Mouse (Mus musculus) c-Kit-negative CD71-positive TER-119-positive erythroid progenitor cells, embryonic 14.5 days (primary cell): ENCODE data around the gene Gm49027.
"Not testable (repeated sequence)": the region's sequence is repeated elsewhere in the genome, so short reads cannot be mapped to it uniquely, and the experiment has no call there.

Experiments
- DNase-seq: peaks from one replicate; pipeline ENCODE4 v3.0.0-alpha.2; 2013; ENCODE audit warnings: low read depth, low spot score

Gene Gm49027

GRCm38 (mm10) chr5:123525281-123525680, at the start of gene Gm49027:
Gene Gm49027, minus strand, starts transcription at chr5:123525488.
- DNase-seq = no peak

- no peak for DNase-seq
Observed at GRCm38 (mm10) chr5:123573362-123573761, 48.1 kb upstream of the Gm49027 start.

- DNase-seq = peak; percentile 94
Observed at GRCm38 (mm10) chr5:123572357-123573186, 47.3 kb upstream of the Gm49027 start, which contains the start of gene Vps33a. Gene Vps33a, minus strand, starts transcription at chr5:123573038.

GRCm38 (mm10) chr5:123561128-123561527, 35.8 kb upstream of the Gm49027 start:
- no peak for DNase-seq

GRCm38 (mm10) chr5:123559588-123559987, 34.3 kb upstream of the Gm49027 start:
- no peak for DNase-seq

- DNase-seq = no peak
Observed at GRCm38 (mm10) chr5:123556451-123556850, 31.2 kb upstream of the Gm49027 start.

- no peak for DNase-seq
Observed at GRCm38 (mm10) chr5:123555693-123556092, 30.4 kb upstream of the Gm49027 start.

GRCm38 (mm10) chr5:123533801-123534200, 8.5 kb upstream of the Gm49027 start:
- DNase-seq = no peak

GRCm38 (mm10) chr5:123530056-123530455, 4.8 kb upstream of the Gm49027 start:
- DNase-seq = no peak

GRCm38 (mm10) chr5:123528641-123529040, 3.4 kb upstream of the Gm49027 start:
- DNase-seq = no peak

- no peak for DNase-seq
Observed at GRCm38 (mm10) chr5:123525916-123526495, 718 bp upstream of the Gm49027 start.

GRCm38 (mm10) chr5:123524393-123524750, 916 bp downstream of the Gm49027 start:
- DNase-seq = no peak

- DNase-seq = peak; percentile 98
Observed at GRCm38 (mm10) chr5:123523692-123524392, 1.4 kb downstream of the Gm49027 start, which contains the start of gene Diablo. Gene Diablo, minus strand, starts transcription at chr5:123524176.

- no peak for DNase-seq
Observed at GRCm38 (mm10) chr5:123522166-123522565, 3.1 kb downstream of the Gm49027 start.

GRCm38 (mm10) chr5:123521621-123522020, 3.7 kb downstream of the Gm49027 start:
- no peak for DNase-seq

GRCm38 (mm10) chr5:123520666-123521065, 4.6 kb downstream of the Gm49027 start:
- no peak for DNase-seq

GRCm38 (mm10) chr5:123514871-123515270, 10.4 kb downstream of the Gm49027 start:
- DNase-seq = no peak

- DNase-seq = no peak
Observed at GRCm38 (mm10) chr5:123512102-123512501, 13.2 kb downstream of the Gm49027 start.

- DNase-seq = not testable (repeated sequence)
Observed at GRCm38 (mm10) chr5:123511426-123511825, 13.9 kb downstream of the Gm49027 start.

GRCm38 (mm10) chr5:123510160-123510559, 15.1 kb downstream of the Gm49027 start, which contains the start of gene B3gnt4:
Gene B3gnt4, plus strand, starts transcription at chr5:123510460.
- no peak for DNase-seq

GRCm38 (mm10) chr5:123508921-123509320, 16.4 kb downstream of the Gm49027 start:
- DNase-seq = no peak
